Mouse (Mus musculus) mature B cell (primary cell): ENCODE results near the gene Ccdc187.

Experiments used
- in situ Hi-C: fragments of 300-500 bp; cut with MboI; formaldehyde crosslinking; loops from 2 replicates; pipeline ENCODE4 v1.14.3; 2019

The Ccdc187 gene

DNA sequence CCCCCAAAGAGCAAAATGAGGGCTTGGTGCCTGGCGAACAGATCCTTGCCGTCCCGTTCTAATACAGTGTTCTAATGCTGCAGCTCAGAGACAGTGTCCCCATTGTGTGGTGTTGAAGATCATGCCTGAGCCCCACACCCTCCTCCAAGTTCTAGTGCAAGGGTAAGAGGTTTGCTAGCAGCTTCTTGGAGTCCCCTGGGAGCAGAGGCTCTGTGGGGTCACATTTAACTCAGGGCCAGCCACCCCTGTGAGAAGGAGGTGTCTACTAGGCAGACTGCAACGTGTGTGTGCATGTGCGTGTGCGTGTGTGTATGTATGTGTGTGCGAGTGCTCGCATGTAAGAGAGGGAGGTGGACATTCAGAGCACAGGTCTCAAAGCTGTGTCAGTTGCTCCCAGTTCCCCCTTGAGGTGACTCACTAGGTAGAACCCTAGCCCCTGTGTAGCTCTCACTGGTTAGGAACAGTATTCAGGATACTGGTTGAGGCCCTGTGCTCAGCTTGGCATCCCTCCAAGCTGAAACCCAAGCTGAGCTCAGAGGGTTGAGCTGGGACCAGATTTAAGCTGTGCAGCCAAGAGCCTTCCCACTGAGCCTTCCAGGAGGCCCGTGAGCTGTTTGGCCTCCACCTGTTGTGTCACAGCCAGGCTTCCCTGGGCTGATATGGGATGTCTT lies 22.4 kb upstream of the Ccdc187 start:
- in situ Hi-C loops = no loop called here

DNA sequence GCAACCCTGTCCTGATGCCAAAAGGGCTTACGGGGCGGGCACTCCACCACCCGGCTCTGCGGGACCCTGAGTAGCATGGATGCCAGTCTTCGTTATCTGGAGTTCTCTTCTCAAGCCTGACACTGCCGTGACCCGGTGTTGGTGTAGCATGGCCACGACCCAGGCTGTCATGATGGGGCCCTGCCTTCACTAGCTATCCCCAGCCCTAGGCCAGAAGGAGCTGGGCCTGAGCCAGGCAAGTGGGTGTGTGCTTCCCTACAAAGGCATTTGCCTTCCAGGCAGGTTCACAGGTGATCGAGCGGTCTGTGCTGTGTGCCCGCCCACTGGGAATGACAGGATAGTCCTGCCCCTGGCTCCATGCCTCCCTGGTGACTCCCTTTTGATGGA lies 21.6 kb upstream of the Ccdc187 start:
- in situ Hi-C loops = no loop called here

DNA sequence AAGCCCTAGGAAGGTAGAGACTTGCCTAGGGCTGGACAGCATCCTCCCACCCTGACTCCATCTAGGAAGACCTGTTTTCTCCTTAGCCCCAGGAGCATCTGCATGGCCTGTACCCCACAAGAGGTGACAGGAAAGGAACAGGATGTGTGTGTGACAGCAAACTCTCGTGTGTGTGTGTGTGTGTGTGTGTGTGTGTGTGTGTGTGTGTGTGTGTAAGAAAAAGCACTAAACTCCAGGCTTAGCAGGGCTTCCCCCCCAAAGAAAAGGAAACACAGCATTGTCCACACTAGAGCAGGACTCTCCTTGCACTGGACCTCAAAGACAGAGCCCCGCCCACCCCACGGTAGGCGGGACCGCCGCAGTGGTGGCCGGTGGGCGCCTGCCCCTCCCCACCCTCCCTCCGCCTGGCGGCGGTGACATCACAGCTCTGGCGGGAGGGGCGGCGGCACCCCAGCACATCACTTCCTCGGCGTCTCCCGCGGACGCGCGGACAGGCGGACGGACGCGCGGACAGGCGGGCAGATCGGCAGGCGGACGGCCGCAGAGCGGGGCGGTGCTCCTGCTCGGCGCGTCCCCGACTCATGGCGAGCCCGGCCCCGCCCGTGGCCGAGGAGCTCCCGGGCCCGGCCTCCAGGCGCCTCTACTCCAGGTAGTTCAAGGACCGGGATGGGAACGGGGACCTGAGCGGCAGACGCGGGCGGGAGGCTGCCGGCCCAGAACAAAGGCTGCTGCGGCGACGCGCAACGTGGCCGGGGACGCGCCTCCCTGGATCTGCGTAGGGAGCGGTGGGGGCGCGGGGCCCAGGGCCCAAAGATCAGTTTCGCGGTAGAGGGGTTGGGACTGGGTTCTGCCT lies 20.9 kb upstream of the Ccdc187 start, which contains the start of gene Gpsm1:
Gpsm1 (plus strand) TSS at position 444 of the 853 bp plus-strand sequence.
- in situ Hi-C loops = no loop called here

DNA sequence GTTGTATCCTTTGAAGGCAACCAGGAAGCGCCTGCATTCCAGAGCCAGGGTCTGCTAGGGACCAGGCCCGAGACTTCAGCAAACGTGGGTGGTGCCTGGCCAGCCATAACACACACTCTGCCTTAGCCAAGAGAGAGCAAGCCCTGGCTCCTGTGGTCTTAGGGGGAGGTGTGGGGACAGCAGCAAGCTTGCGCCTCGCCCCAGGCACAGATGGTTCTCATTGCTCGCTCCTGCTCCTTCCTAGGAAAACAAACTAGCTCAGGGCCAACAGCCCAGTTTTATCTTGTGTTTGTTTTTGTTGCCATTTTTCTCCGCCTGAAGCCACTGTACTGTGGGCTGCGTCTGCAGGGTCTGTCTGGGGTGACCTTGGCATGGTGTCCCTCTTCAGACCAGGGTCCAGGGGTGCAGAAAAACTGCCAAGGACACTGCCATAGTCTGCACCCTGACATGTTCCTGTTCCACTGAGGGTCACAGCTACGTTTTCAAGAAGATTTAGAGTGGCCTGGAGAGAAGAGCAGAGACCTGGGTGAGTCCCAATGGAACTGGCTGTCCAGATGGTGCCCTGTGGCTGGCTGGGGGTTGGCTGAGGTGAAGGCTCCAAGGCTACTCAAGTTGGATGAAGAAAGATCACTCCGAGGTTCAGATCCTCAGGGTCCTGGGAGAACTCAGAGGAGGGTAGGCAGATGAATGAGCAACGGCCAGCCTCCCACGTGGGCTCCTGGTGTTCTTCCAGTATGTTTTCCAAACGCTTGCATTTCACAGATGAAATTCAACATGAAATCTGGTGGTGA lies 20.1 kb upstream of the Ccdc187 start:
- in situ Hi-C loops = no loop called here

DNA sequence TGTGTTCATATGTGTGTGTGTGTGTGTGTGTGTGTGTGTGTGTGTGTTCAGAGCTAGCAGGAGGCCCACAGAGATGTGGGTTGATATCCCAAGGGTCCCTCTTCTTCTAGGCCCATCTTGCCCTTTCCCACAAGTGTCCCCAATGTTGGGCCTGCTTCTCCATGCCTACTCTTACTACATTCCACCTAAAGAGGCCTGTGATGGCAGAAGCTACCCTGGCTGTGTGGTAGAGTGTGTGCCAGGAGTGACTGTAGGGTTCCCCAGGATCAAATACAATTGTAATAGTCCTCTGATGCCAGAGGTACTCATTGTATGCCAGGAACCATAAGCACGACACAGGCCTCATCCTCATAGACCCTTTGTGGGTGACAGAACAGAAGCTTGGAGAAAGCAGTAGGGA lies 19.0 kb upstream of the Ccdc187 start:
- in situ Hi-C loops = no loop called here

DNA sequence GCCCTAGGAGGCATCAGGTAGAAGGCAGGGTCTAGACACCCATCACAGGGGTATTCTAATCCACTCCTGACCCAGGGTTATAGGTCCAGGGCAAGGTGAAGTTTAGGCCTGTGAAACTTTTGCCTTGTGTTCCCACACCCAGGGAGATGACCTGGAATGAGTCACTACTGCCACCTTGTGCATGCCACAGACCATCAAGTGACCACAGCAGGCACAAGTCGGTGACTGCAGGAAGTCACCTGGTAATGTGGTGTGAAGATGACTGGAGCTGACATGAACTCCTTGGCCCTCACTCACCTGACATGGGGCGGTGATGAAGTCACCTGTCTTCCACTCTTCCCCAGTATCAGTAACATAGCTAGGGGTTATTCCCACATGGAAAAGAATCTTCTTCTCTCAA lies 18.5 kb upstream of the Ccdc187 start:
- in situ Hi-C loops = no loop called here

DNA sequence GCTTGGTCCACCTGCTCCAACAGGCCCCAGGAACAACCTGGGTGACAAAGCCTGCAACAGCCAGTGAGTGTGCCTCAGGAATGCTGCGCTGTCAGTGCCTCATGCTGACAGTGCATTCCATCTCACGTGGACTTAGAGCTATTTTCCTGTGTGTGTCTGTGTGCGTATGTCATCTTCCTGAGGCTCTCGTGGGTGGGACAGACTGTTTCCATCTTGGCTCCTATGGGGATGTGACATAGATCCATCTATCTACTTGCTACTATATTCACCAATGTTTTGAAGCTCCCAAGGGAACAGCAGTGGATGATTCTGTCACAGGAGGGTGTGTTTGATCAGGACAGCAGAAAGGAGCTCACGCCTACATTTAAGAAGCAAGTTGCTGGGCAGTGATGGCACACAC lies 17.6 kb upstream of the Ccdc187 start:
- in situ Hi-C loops = no loop called here

DNA sequence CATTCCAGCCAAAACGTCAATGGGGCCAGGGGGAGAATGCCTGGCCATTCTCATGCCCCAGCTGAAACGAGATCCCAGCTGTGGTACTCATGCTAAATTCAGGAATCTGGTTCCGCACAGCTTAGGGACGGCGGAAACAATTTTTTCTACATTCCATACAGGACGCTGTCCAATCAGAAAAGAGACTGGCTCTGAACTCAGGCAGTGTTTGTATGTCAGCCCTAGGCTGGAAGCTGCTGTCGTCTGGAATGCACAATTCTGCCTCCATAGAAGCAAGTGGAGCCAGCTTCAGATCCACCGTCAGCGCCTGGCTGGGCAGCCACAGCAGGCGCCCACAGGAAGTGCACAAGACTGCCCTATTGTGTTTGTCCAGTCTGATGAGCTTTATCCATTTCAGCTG lies 15.4 kb upstream of the Ccdc187 start:
- in situ Hi-C loops = no loop called here

DNA sequence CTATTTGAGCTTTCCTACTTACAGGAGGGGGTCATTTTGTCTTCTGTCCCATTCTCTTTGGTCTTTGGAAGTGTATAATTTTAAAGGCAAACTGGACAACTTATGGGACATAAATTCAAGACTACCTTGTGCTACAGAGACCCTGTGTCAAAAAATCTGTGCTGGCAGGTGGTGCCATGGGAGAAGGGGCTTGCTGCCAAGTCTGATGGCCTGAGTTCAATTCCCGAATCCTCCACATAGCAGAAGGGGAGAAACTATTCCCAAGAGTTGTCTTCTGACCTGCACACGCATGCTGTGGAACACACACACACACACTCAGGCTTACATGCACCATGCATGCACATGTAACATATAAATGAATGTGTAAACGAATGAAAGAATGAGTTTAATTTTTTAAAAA lies 12.3 kb upstream of the Ccdc187 start:
- in situ Hi-C loops = no loop called here

DNA sequence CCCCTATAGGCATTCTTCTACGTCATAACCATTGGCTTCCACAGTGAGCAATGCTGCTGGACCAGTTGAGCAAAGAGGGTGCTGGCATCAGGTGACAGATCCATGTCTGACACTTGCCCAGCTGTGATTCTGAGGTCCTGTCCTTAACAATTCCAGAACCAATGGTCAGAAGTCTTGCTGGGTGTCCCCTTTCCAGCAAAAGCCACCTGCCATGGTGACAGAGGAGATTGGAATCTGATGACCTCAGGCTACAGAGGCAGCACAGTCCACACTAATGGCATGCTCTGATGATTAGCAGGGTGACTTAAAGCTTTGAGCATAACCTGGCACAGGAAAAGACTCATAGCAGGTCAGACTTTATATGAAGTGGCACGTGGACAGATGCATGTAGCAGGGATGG lies 11.2 kb upstream of the Ccdc187 start:
- in situ Hi-C loops = no loop called here

DNA sequence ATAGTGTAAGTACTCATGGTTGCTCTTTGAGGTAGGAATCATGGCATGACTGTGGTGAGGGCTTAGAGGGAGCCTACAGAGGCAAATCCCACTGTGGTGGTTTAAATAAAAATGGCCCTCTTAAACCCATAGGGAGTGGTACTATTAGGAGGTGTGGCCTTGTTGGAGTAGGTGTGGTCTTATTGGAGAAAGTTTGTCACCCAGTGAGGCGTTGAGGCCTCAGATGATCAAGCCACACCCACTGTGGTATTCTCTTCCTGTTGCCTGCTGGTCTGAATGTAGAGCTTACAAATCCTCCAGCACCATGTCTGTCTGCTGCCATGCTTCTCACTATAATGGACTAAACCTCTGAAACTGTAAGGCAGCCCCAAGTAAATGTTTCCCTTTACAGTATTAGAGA lies 10.4 kb upstream of the Ccdc187 start:
- in situ Hi-C loops = no loop called here

DNA sequence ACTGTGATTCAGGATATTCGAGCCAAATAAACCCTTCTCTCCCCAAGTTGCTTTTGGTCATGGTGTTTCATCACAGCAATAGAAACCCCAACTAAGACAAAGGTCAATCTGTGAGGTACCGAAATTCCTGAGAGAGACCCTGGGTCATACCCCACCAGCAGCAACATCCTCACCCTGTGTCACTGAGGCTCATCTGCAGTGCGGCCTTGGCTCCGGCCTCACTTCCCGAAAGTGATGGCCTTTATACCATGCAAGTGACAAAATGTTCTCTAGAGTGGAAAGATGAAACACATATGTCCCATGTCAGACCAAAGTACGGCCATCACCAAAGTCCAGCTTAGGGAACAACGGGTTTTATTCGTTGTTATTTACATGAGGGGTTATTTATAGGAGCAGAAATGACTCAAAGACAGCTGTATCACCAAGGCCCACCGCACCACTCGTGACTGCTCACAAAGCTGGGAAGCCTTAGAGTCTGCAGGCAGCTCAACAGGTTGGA lies 7.7 kb upstream of the Ccdc187 start:
- in situ Hi-C loops = no loop called here

DNA sequence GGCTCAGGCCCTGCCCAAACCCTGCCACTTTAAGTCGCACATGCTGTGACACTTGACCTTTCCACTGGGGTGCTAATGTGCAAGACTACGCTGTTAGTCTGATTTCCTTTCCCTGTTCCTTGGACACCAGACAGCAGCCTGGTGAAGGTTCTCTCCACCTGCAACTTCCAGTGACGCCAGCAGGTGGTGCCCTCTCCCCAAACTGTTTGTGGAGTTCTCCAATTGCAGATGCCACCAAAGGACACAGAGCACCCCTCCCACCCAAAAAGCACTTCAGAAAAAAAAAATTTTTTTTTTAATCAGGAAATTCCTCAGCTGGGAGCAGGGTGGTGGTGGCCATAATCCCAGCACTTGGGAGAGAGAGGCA lies 6.4 kb upstream of the Ccdc187 start:
- in situ Hi-C loops = no loop called here

DNA sequence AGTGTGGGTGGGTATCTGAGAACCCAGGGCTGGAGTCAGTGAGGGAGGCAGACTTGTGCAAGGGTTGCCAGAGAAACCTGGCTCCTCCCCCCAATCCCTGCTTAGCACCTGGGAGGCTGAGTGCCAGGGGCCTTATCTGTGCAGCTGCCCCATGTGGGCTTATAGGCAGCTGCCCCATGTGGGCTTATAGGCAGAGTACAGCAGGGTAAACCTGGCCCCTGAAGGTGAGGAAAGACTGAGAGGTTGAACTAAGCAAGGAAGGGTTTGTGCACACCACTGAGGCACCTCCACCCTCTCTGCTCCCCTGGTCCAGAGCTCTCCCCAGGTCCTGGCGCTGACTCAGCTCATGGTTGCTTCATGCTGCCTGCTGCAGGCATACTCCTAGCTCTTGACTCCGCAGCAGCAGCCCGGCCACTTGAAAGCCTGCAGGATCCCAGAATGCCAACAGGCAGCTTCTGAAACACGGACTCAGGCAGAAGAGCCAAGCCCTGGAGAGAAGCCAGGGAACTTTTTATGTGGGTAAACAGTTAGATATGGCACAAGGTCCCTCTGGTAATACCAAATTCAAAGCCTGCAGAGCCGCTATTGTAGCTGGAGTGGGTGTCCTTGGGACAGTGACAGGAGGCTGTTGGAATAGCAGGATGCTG lies 5.9 kb upstream of the Ccdc187 start:
- in situ Hi-C loops = no loop called here

DNA sequence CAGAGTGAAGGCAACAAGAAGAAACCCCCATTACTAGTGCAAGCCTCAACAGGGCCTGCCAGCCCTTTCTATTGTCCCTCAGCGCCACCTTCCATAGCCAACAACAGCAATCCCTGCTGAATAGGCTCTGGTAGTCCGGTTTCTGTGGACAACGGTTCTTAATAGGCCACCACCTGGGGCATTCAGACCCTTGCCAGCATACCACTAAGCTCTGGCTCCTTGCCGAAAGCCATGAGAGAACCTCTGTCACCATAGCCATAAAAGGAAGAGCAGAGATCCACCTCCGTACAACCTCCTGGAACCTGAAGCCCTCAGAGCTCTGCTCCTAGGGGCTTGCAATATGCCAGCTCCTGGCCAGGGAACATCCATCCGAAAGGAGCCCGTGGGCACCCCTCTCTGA lies 5.0 kb upstream of the Ccdc187 start:
- in situ Hi-C loops = no loop called here

DNA sequence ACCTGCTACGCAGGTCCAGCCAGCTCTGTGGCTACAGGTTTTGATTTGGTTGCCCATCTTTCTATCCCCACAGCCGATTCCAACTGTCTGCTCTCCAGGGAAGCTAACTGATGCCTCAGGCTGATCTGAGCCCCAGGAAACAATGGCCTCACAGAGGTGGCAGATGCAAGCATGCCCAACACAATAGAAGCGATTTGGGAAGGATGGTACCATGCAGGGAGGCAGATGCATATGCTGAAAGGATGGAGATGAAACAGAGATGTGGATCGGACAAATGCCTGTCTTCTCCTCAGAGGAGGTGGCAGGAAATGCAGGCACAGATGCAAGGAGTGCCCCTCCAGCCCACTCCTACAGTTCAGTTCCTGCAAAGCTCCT lies 4.5 kb upstream of the Ccdc187 start:
- in situ Hi-C loops = no loop called here

DNA sequence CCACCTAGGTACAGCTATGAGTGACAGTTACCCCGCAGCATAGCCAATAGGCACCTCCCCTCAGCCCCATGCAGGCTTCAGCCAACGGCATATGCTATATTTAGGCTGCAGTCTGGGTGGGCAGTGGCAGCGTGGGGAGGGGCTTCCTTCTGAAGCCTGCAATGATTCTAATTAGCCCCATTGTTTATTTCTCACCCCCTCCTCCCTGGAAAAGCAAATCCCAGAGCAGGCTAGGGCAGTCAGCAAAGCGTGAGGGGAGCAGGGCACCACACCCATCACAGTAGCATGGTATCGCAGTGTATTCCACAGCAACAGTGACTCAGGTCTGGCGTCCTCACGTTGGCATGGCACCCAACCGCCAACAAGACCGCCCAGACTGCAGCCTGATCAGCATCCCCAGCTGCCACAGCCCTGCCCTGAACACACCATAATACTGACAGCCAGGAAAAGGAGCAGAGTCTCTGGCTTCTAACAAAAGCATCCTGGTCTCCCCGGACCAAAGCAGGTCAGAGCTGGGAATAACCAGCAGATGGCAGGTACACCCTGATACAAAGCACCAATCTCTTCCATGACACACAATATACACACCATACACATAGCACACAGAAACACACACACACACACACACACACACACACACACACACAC lies 4.0 kb upstream of the Ccdc187 start:
- in situ Hi-C loops = no loop called here

DNA sequence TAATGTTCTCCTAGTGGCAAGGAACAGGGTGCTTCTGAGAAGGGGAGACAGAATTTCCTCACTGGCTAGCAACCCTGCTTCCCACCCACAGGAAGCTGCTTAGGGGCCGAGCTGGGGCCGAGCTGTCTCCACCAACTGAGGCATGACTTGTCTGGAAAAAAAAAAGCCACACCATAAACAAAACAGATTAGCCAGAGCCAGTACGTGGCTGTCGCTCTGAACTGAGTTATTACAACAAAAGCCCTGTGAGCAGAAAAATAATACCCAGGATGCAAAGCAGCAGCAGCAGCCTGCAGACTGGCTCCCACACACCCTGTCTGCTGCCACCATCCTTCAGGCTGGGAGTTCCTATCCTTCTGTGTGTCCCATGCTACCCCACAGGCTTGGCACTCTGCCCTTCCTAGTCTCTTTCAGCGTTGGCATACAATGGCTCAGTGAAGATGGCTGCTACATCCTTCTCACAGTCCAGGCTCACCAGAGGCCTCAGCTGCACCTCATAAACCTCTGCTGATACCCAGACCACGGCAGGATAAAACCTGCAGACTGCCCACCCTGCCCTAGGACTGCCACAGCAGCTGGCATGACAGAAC lies 2.3 kb upstream of the Ccdc187 start:
- in situ Hi-C loops = no loop called here

DNA sequence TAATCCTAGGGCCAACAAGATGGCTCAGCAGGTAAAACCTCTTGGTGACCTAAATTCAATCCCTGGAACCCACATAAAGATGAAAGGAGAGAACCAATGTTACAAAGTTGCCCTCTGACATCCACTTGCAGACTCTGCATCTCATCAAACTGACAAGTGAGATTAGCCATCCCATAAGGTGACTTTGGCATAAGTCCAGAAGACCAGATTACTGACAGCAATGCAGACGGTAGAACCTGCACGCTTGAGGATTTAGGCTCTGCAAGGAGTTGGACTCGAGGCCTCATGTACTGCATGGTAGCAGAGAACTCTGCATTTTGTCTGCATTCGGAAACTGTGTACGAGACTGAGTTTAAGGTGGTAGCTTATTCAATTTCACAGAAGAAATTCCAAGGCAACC lies 4.2 kb downstream of the Ccdc187 start:
- in situ Hi-C loops = no loop called here

DNA sequence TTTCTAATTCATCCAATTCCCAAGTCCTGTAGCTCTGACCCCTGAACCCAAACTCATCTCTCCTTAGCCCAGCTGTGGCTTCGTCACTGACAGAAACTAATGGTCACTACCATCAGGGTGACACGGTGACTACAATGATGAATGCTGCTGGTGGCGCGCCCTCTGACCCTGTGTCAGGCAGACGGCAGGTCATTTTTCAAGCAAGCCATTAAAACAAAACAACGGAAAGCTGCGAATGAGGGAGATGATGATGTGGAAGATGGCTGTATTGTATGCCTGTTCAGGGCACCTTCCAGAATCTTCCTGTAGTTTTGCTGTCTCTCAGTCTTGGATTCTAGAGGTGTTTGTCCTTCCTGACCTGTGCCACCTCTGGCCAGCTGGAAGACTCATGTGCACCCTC lies 8.0 kb downstream of the Ccdc187 start:
- in situ Hi-C loops = no loop called here

DNA sequence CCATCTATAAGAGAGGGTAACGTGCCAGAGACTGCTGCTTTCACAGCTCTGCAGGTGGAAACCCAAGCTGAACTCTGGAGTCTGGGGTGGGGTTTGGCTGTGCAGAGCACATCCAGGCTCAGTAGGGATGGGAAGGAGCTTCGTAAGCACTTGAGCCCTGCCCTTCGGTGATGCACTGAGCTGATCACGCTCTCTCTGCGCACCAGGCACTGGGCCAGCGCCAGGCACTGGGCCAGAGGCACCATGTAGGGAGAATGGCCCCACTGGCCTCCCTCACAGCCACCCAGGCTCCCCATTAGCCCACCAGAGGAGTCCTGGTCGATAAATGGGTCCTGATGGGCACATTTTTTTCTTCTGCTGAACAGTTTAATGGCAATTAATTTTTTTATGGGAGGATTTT lies 8.6 kb downstream of the Ccdc187 start:
- in situ Hi-C loops = no loop called here
